Mouse (Mus musculus) bone marrow, adult 2 months (tissue): ENCODE measurements at regions not wholly inside any gene's neighbourhood (a gene's known extent, or its start where the extent isn't known, plus 50 kb on each side); places are given as distances from the start of the nearest gene placed in this dataset.

ENCODE experiments used
- H3K27ac ChIP-seq: fragments of 200-500 bp; 2 replicates; pipeline ENCODE4 v1.5.1; 2012; ENCODE audit warnings: low read depth, mild to moderate bottlenecking, control low read depth, inconsistent platforms, low read length; ENCODE audit not compliant: control insufficient read depth, poor library complexity, insufficient read depth
- H3K4me1 ChIP-seq: fragments of 200-500 bp; 2 replicates; pipeline ENCODE4 v1.6.1; 2011; ENCODE audit warnings: low read length; ENCODE audit not compliant: control insufficient read depth, insufficient read depth
- H3K4me3 ChIP-seq: fragments of 200-500 bp; replicated peaks from 2 replicates; pipeline ENCODE3; 2011; ENCODE audit warnings: mild to moderate bottlenecking, low read depth, low read length, control low read depth; ENCODE audit not compliant: control insufficient read depth
- CTCF ChIP-seq: fragments of 200-500 bp; IDR thresholded peaks from 2 replicates; pipeline ENCODE4 v1.5.1; 2011; ENCODE audit warnings: low read length, control low read depth; ENCODE audit not compliant: control insufficient read depth, insufficient read depth
- POLR2A ChIP-seq: fragments of 200-500 bp; IDR thresholded peaks from 2 replicates; pipeline ENCODE4 v1.6.1; 2011; ENCODE audit warnings: low read depth, mild to moderate bottlenecking, control low read depth, low read length, borderline replicate concordance; ENCODE audit not compliant: control insufficient read depth
- WGBS: fragments of 180-500 bp; shearing (Covaris S2); methylation state at CpG from one replicate; pipeline ENCODE4 v1.1.7; 2018; 5-methylcytosine and 5-hydroxymethylcytosine counted together

- TF ChIP-seq CTCF (no peak), POLR2A (no peak)
- no peak overlapping the region for H3K27ac ChIP-seq
- H3K4me3 ChIP-seq = no peak overlapping the region
- H3K4me1 ChIP-seq = peaks cover 1% of the 10 kb centered on the region; the same call in 1 of the 2 replicates
- WGBS = 3% methylated on average over 3 of the region's 3 CpGs
Observed at GRCm38 (mm10) chr3:19410938-19411515, 217.4 kb downstream of the 1700064H15Rik start.

- TF ChIP-seq POLR2A = no peak
- TF ChIP-seq CTCF = no peak
- WGBS = 23% methylated on average over 2 of the region's 2 CpGs
- peaks cover 1% of the 10 kb centered on the region; the same call in 1 of the 2 replicates for H3K4me1 ChIP-seq
- H3K27ac ChIP-seq = no peak overlapping the region
- no peak overlapping the region for H3K4me3 ChIP-seq
Observed at GRCm38 (mm10) chr3:19408283-19408682, 220.2 kb downstream of the 1700064H15Rik start.

- TF ChIP-seq CTCF (no peak), POLR2A (no peak)
- Histone ChIP-seq H3K27ac (no peak overlapping the region), H3K4me1 (peaks cover 1% of the 10 kb centered on the region; the same call in 1 of the 2 replicates), H3K4me3 (no peak overlapping the region)
- 76% methylated on average over 2 of the region's 2 CpGs for WGBS
Observed at GRCm38 (mm10) chr3:19407591-19408090, 220.8 kb downstream of the 1700064H15Rik start.

- Histone ChIP-seq H3K4me3 (no peak overlapping the region), H3K4me1 (peaks cover under 1% of the 10 kb centered on the region; the same call in 1 of the 2 replicates), H3K27ac (no peak overlapping the region)
- WGBS = 48% methylated on average over 14 of the region's 14 CpGs
- no peak for TF ChIP-seq POLR2A
- no peak for TF ChIP-seq CTCF
Observed at GRCm38 (mm10) chr3:19406351-19407151, 221.9 kb downstream of the 1700064H15Rik start.

GRCm38 (mm10) chr3:19385675-19386074 is 242.8 kb downstream of the 1700064H15Rik start:
- TF ChIP-seq POLR2A (no peak), CTCF (no peak)
- no peak overlapping the region for H3K4me3 ChIP-seq
- no peaks in the 10 kb centered on the region for H3K4me1 ChIP-seq
- H3K27ac ChIP-seq = no peak overlapping the region
- WGBS = 82% methylated on average over 2 of the region's 2 CpGs

- TF ChIP-seq CTCF (no peak), POLR2A (no peak)
- Histone ChIP-seq H3K4me1 (no peaks in the 10 kb centered on the region), H3K4me3 (no peak overlapping the region), H3K27ac (no peak overlapping the region)
- WGBS = 73% methylated on average over 1 of the region's 1 CpGs
Observed at GRCm38 (mm10) chr3:19368998-19369397, 259.5 kb downstream of the 1700064H15Rik start.

- 60% methylated on average over 2 of the region's 2 CpGs for WGBS
- Histone ChIP-seq H3K4me1 (no peaks in the 10 kb centered on the region), H3K4me3 (no peak overlapping the region), H3K27ac (no peak overlapping the region)
- TF ChIP-seq CTCF = no peak
- TF ChIP-seq POLR2A = no peak
Observed at GRCm38 (mm10) chr3:19367761-19368160, 260.7 kb downstream of the 1700064H15Rik start.
